Mouse (Mus musculus) forebrain, embryonic 16.5 days (tissue): ENCODE measurements around the gene Stx6. TPM values are rescaled to one million over a fixed set of nuclear protein-coding genes. Genes with fewer than 3 reads are reported as not detected.

Experiments
- ATAC-seq: fragments of 200-750 bp; cut with Nextera tagmentation; 2 replicates; pipeline ENCODE4 v1.8.0; 2017; ENCODE audit warnings: mild to moderate bottlenecking, moderate library complexity
- H3K27ac ChIP-seq: fragments of 300-500 bp; sonication (generic); 2 replicates; pipeline ENCODE4 v1.5.1; 2014; ENCODE audit warnings: low read length, control low read depth
- H3K27me3 ChIP-seq: fragments of 300-500 bp; sonication (generic); replicated peaks from 2 replicates; pipeline ENCODE4 v1.6.1; 2014; ENCODE audit warnings: low read length; ENCODE audit not compliant: control insufficient read depth, insufficient read depth
- H3K36me3 ChIP-seq: fragments of 300-500 bp; sonication (generic); 2 replicates; pipeline ENCODE4 v1.6.1; 2014; ENCODE audit not compliant: control insufficient read depth, insufficient read depth
- H3K4me1 ChIP-seq: fragments of 300-500 bp; sonication (generic); replicated peaks from 2 replicates; pipeline ENCODE4 v1.6.1; 2014; ENCODE audit warnings: low read length; ENCODE audit not compliant: control insufficient read depth, insufficient read depth
- H3K4me2 ChIP-seq: fragments of 300-500 bp; sonication (generic); 2 replicates; pipeline ENCODE4 v1.6.1; 2014; ENCODE audit warnings: mild to moderate bottlenecking, low read length, control low read depth
- H3K4me3 ChIP-seq: fragments of 300-500 bp; sonication (generic); replicated peaks from 2 replicates; pipeline ENCODE4 v1.5.1; 2014; ENCODE audit warnings: mild to moderate bottlenecking, low read length, control low read depth
- H3K9ac ChIP-seq: fragments of 300-500 bp; sonication (generic); replicated peaks from 2 replicates; pipeline ENCODE4 v1.6.1; 2014; ENCODE audit warnings: low read depth, low read length, control low read depth
- H3K9me3 ChIP-seq: fragments of 300-500 bp; sonication (generic); 2 replicates; pipeline ENCODE4 v1.6.1; 2016; ENCODE audit warnings: low read length; ENCODE audit not compliant: control insufficient read depth
- WGBS: fragments of 180-500 bp; shearing (Covaris S2); extraction: QIAGEN DNeasy Blood & Tissue Kit; methylation state at CpG from one replicate; pipeline ENCODE4 v1.1.7; 2014; 5-methylcytosine and 5-hydroxymethylcytosine counted together
- polyA plus RNA-seq: library from polyadenylated mRNA; unstranded; fragments of >200 nt; fragmentation: Nextera tagmentation; extraction: Ambion mirVana; gene quantifications from 2 replicates; pipeline ENCODE4 v1.2.1, GENCODE M21; 2015

The Stx6 gene
- polyA plus RNA-seq, 1 experiment from 2014 or later, result 125 TPM

DNA sequence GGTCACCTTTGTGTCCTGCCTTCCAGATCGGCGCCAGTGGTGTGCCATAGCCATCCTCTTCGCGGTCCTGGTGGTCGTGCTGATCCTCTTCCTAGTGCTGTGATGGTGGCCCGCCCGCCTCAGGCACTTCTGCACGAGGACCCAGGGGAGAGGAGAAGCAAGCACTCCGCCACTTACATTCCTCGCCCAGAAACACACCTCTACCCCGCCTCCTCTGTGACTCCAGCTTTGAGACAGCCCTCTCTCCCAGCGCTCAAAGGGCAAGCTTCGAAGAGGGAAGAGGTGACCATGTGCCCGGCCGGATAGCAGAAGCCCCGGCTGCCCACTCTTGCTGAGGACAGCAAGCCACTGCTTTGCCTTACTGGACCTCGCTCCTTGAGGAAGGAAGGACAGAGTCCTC lies 43.4 kb downstream of the Stx6 start:
- peaks cover 7% of the 10 kb centered on the region; the same call in 1 of the 2 replicates for H3K36me3 ChIP-seq
- H3K4me1 ChIP-seq, result peaks cover 58% of the 10 kb centered on the region
- no peak for ATAC-seq
- no peaks in the 10 kb centered on the region for H3K27me3 ChIP-seq
- no peak overlapping the region for H3K4me2 ChIP-seq
- no peak overlapping the region for H3K9ac ChIP-seq
- H3K9me3 ChIP-seq, result no peaks in the 10 kb centered on the region
- 93% methylated on average over 17 of the region's 17 CpGs for WGBS
- no peak overlapping the region for H3K4me3 ChIP-seq
- peak overlapping the region; percentile 9 for H3K27ac ChIP-seq

DNA sequence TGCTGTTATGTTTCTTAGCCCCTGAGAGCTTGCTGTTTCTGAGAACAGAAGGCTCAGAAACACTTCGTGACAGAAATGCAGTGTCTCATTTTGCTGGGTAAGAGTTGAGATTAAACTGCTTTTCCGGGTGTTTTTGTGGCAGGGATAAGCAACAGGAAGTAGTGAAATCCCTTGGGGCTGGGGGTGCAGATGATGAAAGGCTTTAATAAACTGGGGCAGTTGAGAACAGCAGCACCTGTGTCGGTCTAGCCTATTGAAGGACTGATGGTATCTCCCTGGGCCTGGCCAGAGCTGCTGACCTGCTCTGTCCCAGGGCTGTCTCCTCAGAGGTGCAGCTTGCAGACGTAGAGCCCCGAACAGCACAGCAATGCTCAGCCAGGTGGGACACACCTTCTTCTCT lies 44.0 kb downstream of the Stx6 start:
- H3K4me2 ChIP-seq, result no peak overlapping the region
- no peaks in the 10 kb centered on the region for H3K9me3 ChIP-seq
- no peak for ATAC-seq
- 78% methylated on average over 5 of the region's 5 CpGs for WGBS
- H3K36me3 ChIP-seq, result peaks cover 7% of the 10 kb centered on the region
- no peak overlapping the region for H3K4me3 ChIP-seq
- H3K4me1 ChIP-seq, result peaks cover 53% of the 10 kb centered on the region
- H3K27me3 ChIP-seq, result no peaks in the 10 kb centered on the region
- peak overlapping the region; percentile 31 for H3K27ac ChIP-seq
- no peak overlapping the region for H3K9ac ChIP-seq

DNA sequence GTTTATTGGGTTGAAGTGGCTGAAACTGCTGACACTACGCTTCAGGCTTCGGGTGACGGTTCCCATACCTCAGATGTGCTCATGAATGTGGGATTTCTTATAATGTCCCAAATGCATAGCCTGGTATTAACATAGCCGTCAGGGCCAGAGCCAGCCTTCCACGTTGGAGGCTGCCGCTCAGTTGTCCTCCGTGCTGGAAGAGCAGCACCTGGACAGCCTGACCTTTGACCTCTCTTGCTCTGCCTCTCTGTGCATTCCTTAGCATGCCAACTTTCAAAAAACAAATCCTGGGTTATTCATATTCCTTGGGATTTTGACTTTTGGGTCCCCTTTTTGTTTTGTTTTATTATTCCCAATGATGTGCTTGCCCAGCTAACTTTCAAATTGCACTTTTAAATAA lies 44.6 kb downstream of the Stx6 start:
- Histone ChIP-seq H3K4me3 (no peak overlapping the region), H3K9me3 (no peaks in the 10 kb centered on the region), H3K36me3 (peaks cover 7% of the 10 kb centered on the region), H3K4me2 (no peak overlapping the region), H3K4me1 (peaks cover 53% of the 10 kb centered on the region), H3K9ac (no peak overlapping the region), H3K27me3 (no peaks in the 10 kb centered on the region), H3K27ac (peak overlapping the region; percentile 31)
- WGBS, result 59% methylated on average over 7 of the region's 7 CpGs
- no peak for ATAC-seq

DNA sequence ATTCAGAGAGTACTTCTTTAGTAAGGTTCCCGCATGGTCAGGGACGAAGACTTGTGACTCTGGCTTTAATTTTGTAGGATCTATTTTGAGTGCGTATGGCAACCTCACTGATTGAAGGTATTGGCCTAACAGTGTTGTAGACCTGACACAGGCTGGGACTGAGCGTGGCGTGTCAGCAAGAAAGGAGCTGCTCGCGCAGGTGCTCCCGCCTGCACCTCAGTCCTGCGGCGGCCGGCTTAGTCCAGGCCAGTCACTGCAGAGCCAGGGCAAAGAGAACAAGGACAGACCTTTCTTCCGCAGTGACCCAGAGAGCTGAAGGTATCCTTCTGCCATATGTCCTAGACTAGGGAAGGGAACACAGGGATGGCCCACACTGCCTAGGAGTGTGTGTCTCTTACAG lies 45.4 kb downstream of the Stx6 start:
- H3K27me3 ChIP-seq, result no peaks in the 10 kb centered on the region
- H3K9me3 ChIP-seq, result no peaks in the 10 kb centered on the region
- H3K4me2 ChIP-seq, result peak overlapping the region; percentile 10; the same call in 1 of the 2 replicates
- peak overlapping the region; percentile 7 for H3K9ac ChIP-seq
- ATAC-seq, result peak; percentile 13
- peaks cover 7% of the 10 kb centered on the region for H3K36me3 ChIP-seq
- peak overlapping the region; percentile 96 for H3K27ac ChIP-seq
- no peak overlapping the region for H3K4me3 ChIP-seq
- WGBS, result 53% methylated on average over 12 of the region's 12 CpGs
- peaks cover 55% of the 10 kb centered on the region for H3K4me1 ChIP-seq

DNA sequence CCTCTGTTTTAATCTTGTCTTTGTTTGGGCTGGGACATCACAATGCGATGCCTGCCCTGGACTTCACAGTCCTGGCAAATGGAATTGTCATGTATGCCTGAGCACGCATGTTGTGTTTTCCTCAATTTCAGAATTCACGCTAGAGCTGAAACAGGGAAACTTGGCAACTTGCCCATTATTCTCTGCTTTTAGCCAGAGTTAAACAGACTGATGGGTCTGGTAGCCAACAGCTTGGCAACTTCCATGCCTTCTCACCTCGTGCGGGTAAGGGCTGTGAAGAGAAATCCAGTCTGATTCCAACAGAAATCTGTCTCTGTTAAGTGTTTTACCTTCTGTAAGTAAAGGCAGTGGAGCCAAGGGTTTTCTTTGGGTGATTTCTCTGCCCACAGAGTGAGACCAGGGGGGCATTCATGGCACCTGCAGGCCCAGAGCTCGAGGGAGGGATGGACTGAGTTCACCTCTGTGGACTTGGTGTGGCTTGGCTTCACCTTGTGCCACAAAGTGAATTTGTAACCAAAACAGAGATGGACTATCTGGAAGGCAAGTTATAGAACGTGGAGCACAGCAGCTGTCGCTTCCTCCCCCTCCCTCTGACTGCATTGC lies 46.1 kb downstream of the Stx6 start:
- Histone ChIP-seq H3K9me3 (no peaks in the 10 kb centered on the region), H3K36me3 (peaks cover 7% of the 10 kb centered on the region), H3K9ac (peak overlapping the region; percentile 7; the same call in 1 of the 2 replicates), H3K4me3 (no peak overlapping the region), H3K4me1 (peaks cover 57% of the 10 kb centered on the region), H3K4me2 (peak overlapping the region; percentile 17; the same call in 1 of the 2 replicates), H3K27me3 (no peaks in the 10 kb centered on the region), H3K27ac (peak overlapping the region; percentile 96)
- WGBS, result 27% methylated on average over 8 of the region's 8 CpGs
- ATAC-seq, result peak; percentile 81

DNA sequence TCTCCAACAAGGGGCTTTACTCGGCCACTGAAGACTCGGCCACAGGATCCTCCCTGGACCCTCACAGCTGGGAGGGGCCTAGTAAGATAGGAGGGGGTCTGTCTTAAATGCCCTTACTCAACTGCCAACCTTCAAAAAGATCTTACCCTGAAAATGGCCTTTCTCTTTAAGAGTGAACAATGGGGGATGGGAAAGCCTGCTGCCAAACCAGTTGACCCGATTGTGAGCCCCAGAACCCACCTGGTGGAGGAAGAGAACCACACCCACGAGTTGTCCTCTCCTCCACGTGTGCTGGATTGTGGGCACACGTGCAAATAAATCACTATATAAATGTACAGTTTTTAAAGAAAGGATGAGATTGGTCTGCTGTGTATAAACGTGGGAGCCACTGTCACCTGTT lies 46.8 kb downstream of the Stx6 start:
- peak overlapping the region; percentile 96 for H3K27ac ChIP-seq
- H3K36me3 ChIP-seq, result peaks cover 7% of the 10 kb centered on the region
- peaks cover 63% of the 10 kb centered on the region for H3K4me1 ChIP-seq
- no peaks in the 10 kb centered on the region for H3K27me3 ChIP-seq
- no peak overlapping the region for H3K4me2 ChIP-seq
- ATAC-seq, result no peak
- no peak overlapping the region for H3K4me3 ChIP-seq
- peak overlapping the region; percentile 38; the same call in 1 of the 2 replicates for H3K9ac ChIP-seq
- H3K9me3 ChIP-seq, result no peaks in the 10 kb centered on the region
- WGBS, result 51% methylated on average over 7 of the region's 7 CpGs

DNA sequence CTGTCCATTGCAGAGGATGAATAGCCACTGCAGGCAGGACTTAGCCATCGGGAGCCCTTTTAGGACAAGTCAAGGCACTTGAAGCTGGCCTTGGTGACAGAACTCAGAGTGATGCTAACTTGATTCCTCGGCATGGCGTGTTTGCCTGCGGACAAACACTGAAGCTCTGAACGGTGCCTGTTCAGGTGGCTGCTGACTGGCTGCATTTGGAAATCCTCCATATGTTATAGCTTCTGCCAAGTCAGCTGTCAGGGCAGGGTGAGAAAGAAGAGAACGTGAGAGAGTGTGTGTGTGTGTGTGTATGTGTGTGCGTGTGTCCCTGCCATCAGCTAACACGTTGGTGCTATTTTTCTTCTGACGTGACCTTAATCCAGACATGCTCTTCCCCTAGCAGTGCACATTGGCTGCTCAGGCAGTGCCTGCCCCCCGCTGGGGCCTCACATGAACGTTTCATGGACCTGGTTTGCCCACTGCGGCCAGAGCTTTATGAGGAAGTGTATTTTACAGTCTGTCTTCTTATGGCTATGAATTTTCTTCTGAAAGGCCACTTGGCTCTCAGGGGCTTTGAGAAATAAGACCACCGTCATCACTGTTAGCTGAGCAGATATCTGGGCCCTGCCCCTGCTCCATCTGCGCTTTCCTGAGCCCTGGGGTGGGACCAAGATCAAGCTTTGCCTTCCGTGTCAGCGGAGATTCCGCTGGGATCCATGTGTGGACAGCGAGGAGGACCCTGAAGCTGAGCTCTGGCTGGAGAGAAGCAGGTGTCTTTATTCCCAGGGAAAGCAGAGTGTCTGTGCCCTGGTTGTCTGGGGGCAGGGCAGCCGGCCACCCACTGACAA lies 47.5 kb downstream of the Stx6 start:
- Histone ChIP-seq H3K9ac (peak overlapping the region; percentile 38; the same call in 1 of the 2 replicates), H3K4me1 (peaks cover 68% of the 10 kb centered on the region)
- 0 out of 2 replicates have a peak, but pooled peaks have one; percentile 1 for ATAC-seq

DNA sequence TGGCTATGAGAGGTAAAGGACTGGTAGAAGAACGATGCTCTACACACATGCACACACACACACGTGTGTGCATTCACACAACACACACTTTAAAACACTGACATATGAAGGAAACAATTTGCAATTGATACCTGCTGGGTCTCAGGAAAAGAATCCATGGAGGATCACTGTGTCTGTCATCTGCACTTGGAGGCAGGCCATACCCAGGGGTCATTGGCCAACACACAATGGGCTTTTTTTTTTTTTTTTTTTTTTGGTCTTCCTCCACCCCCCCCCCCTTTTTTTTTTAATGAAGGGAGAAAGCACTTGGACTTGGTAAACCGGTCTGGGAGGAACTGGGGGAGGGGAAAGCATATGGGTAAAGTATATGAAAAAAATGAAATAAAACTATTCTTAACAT lies 49.3 kb downstream of the Stx6 start:
- H3K4me2 ChIP-seq, result no peak overlapping the region
- H3K27ac ChIP-seq, result peak overlapping the region; percentile 41; the same call in 1 of the 2 replicates
- ATAC-seq, result no peak
- H3K9me3 ChIP-seq, result no peaks in the 10 kb centered on the region
- peaks cover 70% of the 10 kb centered on the region for H3K4me1 ChIP-seq
- 41% methylated on average over 3 of the region's 3 CpGs for WGBS
- no peak overlapping the region for H3K4me3 ChIP-seq
- no peak overlapping the region for H3K9ac ChIP-seq
- H3K27me3 ChIP-seq, result no peaks in the 10 kb centered on the region
- H3K36me3 ChIP-seq, result peaks cover 3% of the 10 kb centered on the region; the same call in 1 of the 2 replicates

More for the DNA sequence above, 47.5 kb downstream of the Stx6 start:
- no peaks in the 10 kb centered on the region for H3K9me3 ChIP-seq
- peaks cover 3% of the 10 kb centered on the region; the same call in 1 of the 2 replicates for H3K36me3 ChIP-seq
- no peaks in the 10 kb centered on the region for H3K27me3 ChIP-seq
- no peak overlapping the region for H3K4me3 ChIP-seq
- WGBS, result 53% methylated on average over 19 of the region's 19 CpGs
- no peak overlapping the region for H3K4me2 ChIP-seq
- peak overlapping the region; percentile 96 for H3K27ac ChIP-seq

DNA sequence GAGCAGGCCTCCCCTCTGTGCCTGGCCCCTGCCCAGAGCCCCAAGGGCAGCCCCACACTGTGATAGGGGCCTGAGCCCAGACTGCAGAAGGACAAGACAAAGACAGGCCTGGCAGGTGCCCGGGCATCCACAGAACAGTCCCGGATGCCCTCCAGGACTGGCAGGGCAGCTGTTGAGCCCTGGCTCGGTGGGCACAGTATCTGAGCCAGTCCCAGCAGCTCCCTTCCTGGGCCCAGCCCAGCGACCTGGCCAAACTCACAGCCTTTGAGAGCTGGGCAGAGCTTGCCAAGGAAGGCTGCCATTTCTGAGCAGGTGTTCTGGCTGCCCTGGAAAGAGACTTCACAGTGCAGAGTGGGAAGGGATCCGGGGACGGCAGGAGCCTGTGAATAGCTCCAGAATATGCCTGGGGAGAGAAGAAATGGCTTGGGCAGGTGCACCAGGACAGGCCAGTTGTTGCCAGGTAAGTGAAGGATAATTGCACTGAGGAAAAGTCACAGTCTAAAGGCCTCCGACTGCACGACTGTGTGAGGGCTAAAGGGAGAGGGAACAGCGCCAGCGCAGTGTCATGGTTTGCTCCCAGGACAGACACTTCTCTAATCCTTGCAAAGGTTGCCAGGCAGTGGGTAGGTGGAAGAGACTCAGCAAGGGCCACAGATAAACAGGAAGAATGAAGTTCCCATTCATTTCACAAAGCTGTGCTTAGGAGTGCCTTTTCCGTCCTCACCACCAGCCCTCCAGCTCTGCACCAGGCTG lies 51.7 kb downstream of the Stx6 start:
- Histone ChIP-seq H3K9me3 (no peaks in the 10 kb centered on the region), H3K27ac (peak overlapping the region; percentile 16), H3K4me1 (peaks cover 65% of the 10 kb centered on the region), H3K4me2 (no peak overlapping the region), H3K4me3 (no peak overlapping the region), H3K36me3 (no peaks in the 10 kb centered on the region; the same call in 1 of the 2 replicates), H3K27me3 (no peaks in the 10 kb centered on the region), H3K9ac (peak overlapping the region; percentile 12; the same call in 1 of the 2 replicates)
- peak; percentile 62 for ATAC-seq
- 43% methylated on average over 11 of the region's 11 CpGs for WGBS
